Mouse (Mus musculus): ENCODE results near the gene Vtcn1.

Gene Vtcn1

GRCm38 (mm10) chr3:100856050-100856815 is 31.0 kb downstream of the Vtcn1 start:
- no peak for DNase-seq (ENCODE audit: low spot score)

- DNase-seq (ENCODE audit: low spot score): no peak
Observed at GRCm38 (mm10) chr3:100857139-100857538, 31.9 kb downstream of the Vtcn1 start.

GRCm38 (mm10) chr3:100858334-100859002 is 33.2 kb downstream of the Vtcn1 start:
- DNase-seq (ENCODE audit: low spot score): no peak

GRCm38 (mm10) chr3:100861307-100862303 is 36.3 kb downstream of the Vtcn1 start:
- DNase-seq (ENCODE audit: low spot score): no peak

GRCm38 (mm10) chr3:100866946-100867345 is 41.7 kb downstream of the Vtcn1 start:
- no peak for DNase-seq (ENCODE audit: low spot score)

- no peak for DNase-seq (ENCODE audit: low spot score)
Observed at GRCm38 (mm10) chr3:100877057-100877456, 51.8 kb downstream of the Vtcn1 start.

GRCm38 (mm10) chr3:100881403-100881802 is 56.1 kb downstream of the Vtcn1 start:
- DNase-seq (ENCODE audit: low spot score): no peak

- DNase-seq (ENCODE audit: low spot score): no peak
Observed at GRCm38 (mm10) chr3:100881843-100882634, 56.8 kb downstream of the Vtcn1 start.

GRCm38 (mm10) chr3:100889234-100889633 is 64.0 kb downstream of the Vtcn1 start:
- no peak for DNase-seq (ENCODE audit: low spot score)

GRCm38 (mm10) chr3:100890406-100890805 is 65.1 kb downstream of the Vtcn1 start:
- no peak for DNase-seq (ENCODE audit: low spot score)

- DNase-seq (ENCODE audit: low spot score): no peak
Observed at GRCm38 (mm10) chr3:100892383-100893335, 67.4 kb downstream of the Vtcn1 start.

GRCm38 (mm10) chr3:100895500-100895899 is 70.2 kb downstream of the Vtcn1 start:
- DNase-seq (ENCODE audit: low spot score): no peak

GRCm38 (mm10) chr3:100906128-100906527 is 80.9 kb downstream of the Vtcn1 start:
- DNase-seq (ENCODE audit: low spot score): no peak

GRCm38 (mm10) chr3:100906916-100907315 is 81.7 kb downstream of the Vtcn1 start:
- no peak for DNase-seq (ENCODE audit: low spot score)

- DNase-seq (ENCODE audit: low spot score): no peak
Observed at GRCm38 (mm10) chr3:100908594-100908993, 83.3 kb downstream of the Vtcn1 start.

- DNase-seq (ENCODE audit: low spot score): no peak
Observed at GRCm38 (mm10) chr3:100910621-100911020, 85.4 kb downstream of the Vtcn1 start.

- DNase-seq (ENCODE audit: low spot score): no peak
Observed at GRCm38 (mm10) chr3:100911026-100911425, 85.8 kb downstream of the Vtcn1 start.

GRCm38 (mm10) chr3:100911498-100912213 is 86.4 kb downstream of the Vtcn1 start:
- no peak for DNase-seq (ENCODE audit: low spot score)

- no peak for DNase-seq (ENCODE audit: low spot score)
Observed at GRCm38 (mm10) chr3:100916844-100917243, 91.6 kb downstream of the Vtcn1 start.

Data from testis, postnatal 14 days (tissue).